Mouse (Mus musculus): ENCODE results near the gene Abcg5.

GRCm38 (mm10) chr17:84615811-84616210 lies 67.0 kb downstream of the Abcg5 start:
- TF ChIP-seq POLR2A (IDR thresholded peaks at IDR 0.05; ENCODE audit: insufficient read depth, low read depth, low read length) (no peak), CTCF (IDR thresholded peaks at IDR 0.05; ENCODE audit: insufficient read depth, low read depth, low read length) (no peak)
